Mouse (Mus musculus) intestine, embryonic 16.5 days (tissue): ENCODE data around the gene Mettl9. TPM values are rescaled to one million over a fixed set of nuclear protein-coding genes. Genes with fewer than 3 reads are reported as not detected.

Experiments
- ATAC-seq: fragments of 200-750 bp; cut with Nextera tagmentation; 2 replicates; pipeline ENCODE4 v1.8.0; 2017; ENCODE audit warnings: moderate TSS enrichment, moderate library complexity
- H3K27ac ChIP-seq: fragments of 300-500 bp; sonication (generic); 2 replicates; pipeline ENCODE4 v1.5.1; 2014; ENCODE audit warnings: mild to moderate bottlenecking, low read length
- H3K27me3 ChIP-seq: fragments of 300-500 bp; sonication (generic); replicated peaks from 2 replicates; pipeline ENCODE4 v1.6.1; 2014; ENCODE audit warnings: low read length, control low read depth, mixed read lengths; ENCODE audit not compliant: control insufficient read depth, insufficient read depth
- H3K36me3 ChIP-seq: fragments of 300-500 bp; sonication (generic); 2 replicates; pipeline ENCODE4 v1.6.1; 2014; ENCODE audit warnings: low read length, control low read depth; ENCODE audit not compliant: control insufficient read depth, insufficient read depth
- H3K4me1 ChIP-seq: fragments of 300-500 bp; sonication (generic); 2 replicates; pipeline ENCODE4 v1.6.1; 2014; ENCODE audit warnings: low read length, control low read depth, mixed read lengths; ENCODE audit not compliant: control insufficient read depth, insufficient read depth
- H3K4me2 ChIP-seq: fragments of 300-500 bp; sonication (generic); 2 replicates; pipeline ENCODE4 v1.6.1; 2014; ENCODE audit warnings: low read depth, low read length, control low read depth
- H3K4me3 ChIP-seq: fragments of 300-500 bp; sonication (generic); 2 replicates; pipeline ENCODE4 v1.5.1; 2014; ENCODE audit warnings: mild to moderate bottlenecking, low read length
- H3K9ac ChIP-seq: fragments of 300-500 bp; sonication (generic); 2 replicates; pipeline ENCODE4 v1.6.1; 2014; ENCODE audit warnings: low read depth, low read length
- H3K9me3 ChIP-seq: fragments of 300-500 bp; sonication (generic); 2 replicates; pipeline ENCODE4 v1.6.1; 2016; ENCODE audit warnings: low read length, control low read depth; ENCODE audit not compliant: control insufficient read depth
- WGBS: fragments of 180-500 bp; shearing (Covaris S2); extraction: QIAGEN DNeasy Blood & Tissue Kit; methylation state at CpG from one replicate; pipeline ENCODE4 v1.1.7; 2014; 5-methylcytosine and 5-hydroxymethylcytosine counted together
- polyA plus RNA-seq: library from polyadenylated mRNA; unstranded; fragments of >200 nt; fragmentation: Nextera tagmentation; extraction: Ambion mirVana; gene quantifications from 2 replicates; pipeline ENCODE4 v1.2.1, GENCODE M21; 2015

Mettl9 gene
- polyA plus RNA-seq: 121 and 123 TPM in 2 replicates

GRCm38 (mm10) chr7:121033856-121034652 lies at the start of gene Mettl9:
Gene Mettl9, plus strand, starts transcription at chr7:121034445.
- peak within 1 kb of the TSS; percentile 100 for H3K9ac ChIP-seq
- WGBS: 2% methylated on average over 40 of the region's 43 CpGs
- H3K36me3 ChIP-seq: no peaks in the 10 kb centered on the region
- peaks cover 17% of the 10 kb centered on the region; the same call in 1 of the 2 replicates for H3K4me1 ChIP-seq
- no peaks in the 10 kb centered on the region for H3K27me3 ChIP-seq
- peak within 1 kb of the TSS; percentile 97 for H3K27ac ChIP-seq
- ATAC-seq: peak; percentile 96
- peak within 1 kb of the TSS; percentile 73 for H3K4me2 ChIP-seq
- peak within 1 kb of the TSS; percentile 93 for H3K4me3 ChIP-seq
- H3K9me3 ChIP-seq: no peaks in the 10 kb centered on the region

- Histone ChIP-seq H3K4me2 (no peak overlapping the region), H3K4me1 (no peaks in the 10 kb centered on the region), H3K27ac (no peak overlapping the region), H3K27me3 (no peaks in the 10 kb centered on the region), H3K9ac (no peak overlapping the region), H3K36me3 (no peaks in the 10 kb centered on the region), H3K9me3 (no peaks in the 10 kb centered on the region), H3K4me3 (no peak overlapping the region)
- ATAC-seq: no peak
- WGBS: 77% methylated on average over 8 of the region's 8 CpGs
Measured at GRCm38 (mm10) chr7:120991191-120991590, 43.1 kb upstream of the Mettl9 start.

GRCm38 (mm10) chr7:120999021-120999530 lies 35.2 kb upstream of the Mettl9 start:
- Histone ChIP-seq H3K36me3 (no peaks in the 10 kb centered on the region), H3K27me3 (no peaks in the 10 kb centered on the region), H3K27ac (no peak overlapping the region), H3K4me2 (no peak overlapping the region), H3K4me1 (no peaks in the 10 kb centered on the region), H3K9me3 (no peaks in the 10 kb centered on the region), H3K4me3 (no peak overlapping the region), H3K9ac (no peak overlapping the region)
- no peak for ATAC-seq
- WGBS: 72% methylated on average over 2 of the region's 2 CpGs

GRCm38 (mm10) chr7:121000065-121000822 lies 34.0 kb upstream of the Mettl9 start:
- H3K4me3 ChIP-seq: no peak overlapping the region
- ATAC-seq: peak; percentile 80
- peak overlapping the region; percentile 74 for H3K27ac ChIP-seq
- no peaks in the 10 kb centered on the region for H3K9me3 ChIP-seq
- no peaks in the 10 kb centered on the region for H3K27me3 ChIP-seq
- no peak overlapping the region for H3K9ac ChIP-seq
- H3K4me1 ChIP-seq: no peaks in the 10 kb centered on the region
- WGBS: 42% methylated on average over 3 of the region's 3 CpGs
- H3K36me3 ChIP-seq: no peaks in the 10 kb centered on the region
- H3K4me2 ChIP-seq: no peak overlapping the region

- no peaks in the 10 kb centered on the region for H3K9me3 ChIP-seq
- H3K27ac ChIP-seq: peak overlapping the region; percentile 80
- no peak overlapping the region for H3K9ac ChIP-seq
- no peak overlapping the region for H3K4me3 ChIP-seq
- H3K4me1 ChIP-seq: no peaks in the 10 kb centered on the region
- ATAC-seq: no peak
- 88% methylated on average over 3 of the region's 3 CpGs for WGBS
- H3K4me2 ChIP-seq: no peak overlapping the region
- H3K27me3 ChIP-seq: no peaks in the 10 kb centered on the region
- no peaks in the 10 kb centered on the region for H3K36me3 ChIP-seq
Measured at GRCm38 (mm10) chr7:121001879-121002278, 32.4 kb upstream of the Mettl9 start.

- Histone ChIP-seq H3K36me3 (no peaks in the 10 kb centered on the region), H3K9me3 (no peaks in the 10 kb centered on the region), H3K4me3 (no peak overlapping the region), H3K4me1 (no peaks in the 10 kb centered on the region), H3K9ac (no peak overlapping the region), H3K27me3 (no peaks in the 10 kb centered on the region), H3K4me2 (no peak overlapping the region), H3K27ac (peak overlapping the region; percentile 80)
- 62% methylated on average over 5 of the region's 5 CpGs for WGBS
- peak; percentile 70 for ATAC-seq
Measured at GRCm38 (mm10) chr7:121002407-121002928, 31.8 kb upstream of the Mettl9 start.

- ATAC-seq: peak; percentile 37; the same call in 1 of the 2 replicates
Measured at GRCm38 (mm10) chr7:121003793-121004418, 30.3 kb upstream of the Mettl9 start.

GRCm38 (mm10) chr7:121011794-121012689 lies 22.2 kb upstream of the Mettl9 start:
- Histone ChIP-seq H3K27ac (no peak overlapping the region), H3K4me2 (no peak overlapping the region)
- WGBS: 63% methylated on average over 10 of the region's 10 CpGs

More at GRCm38 (mm10) chr7:121003793-121004418, 30.3 kb upstream of the Mettl9 start:
- Histone ChIP-seq H3K9me3 (no peaks in the 10 kb centered on the region), H3K4me1 (no peaks in the 10 kb centered on the region), H3K27me3 (no peaks in the 10 kb centered on the region), H3K9ac (no peak overlapping the region), H3K36me3 (no peaks in the 10 kb centered on the region), H3K4me2 (no peak overlapping the region), H3K4me3 (no peak overlapping the region), H3K27ac (peak overlapping the region; percentile 70)
- 65% methylated on average over 4 of the region's 4 CpGs for WGBS

More at GRCm38 (mm10) chr7:121011794-121012689, 22.2 kb upstream of the Mettl9 start:
- H3K4me3 ChIP-seq: no peak overlapping the region
- H3K9ac ChIP-seq: no peak overlapping the region
- no peaks in the 10 kb centered on the region for H3K9me3 ChIP-seq
- ATAC-seq: no peak
- H3K36me3 ChIP-seq: no peaks in the 10 kb centered on the region
- no peaks in the 10 kb centered on the region for H3K27me3 ChIP-seq
- H3K4me1 ChIP-seq: no peaks in the 10 kb centered on the region
